Mouse (Mus musculus) midbrain, postnatal 0 days (tissue): ENCODE results near the gene Pla2r1. TPM values are rescaled to one million over a fixed set of nuclear protein-coding genes. Genes with fewer than 3 reads are reported as not detected.

Experiments
- ATAC-seq: fragments of 200-750 bp; cut with Nextera tagmentation; 2 replicates; pipeline ENCODE4 v1.8.0; 2017; ENCODE audit warnings: moderate number of reproducible peaks, mild to moderate bottlenecking, moderate TSS enrichment, moderate library complexity; ENCODE audit not compliant: low FRiP score
- DNase-seq: peaks from one replicate; pipeline ENCODE4 v3.0.0-alpha.2; 2015; ENCODE audit warnings: low spot score
- H3K27ac ChIP-seq: fragments of 300-500 bp; sonication (generic); 2 replicates; pipeline ENCODE4 v1.5.1; 2014; ENCODE audit warnings: low read depth, mild to moderate bottlenecking, low read length, mixed read lengths
- H3K27me3 ChIP-seq: fragments of 300-500 bp; sonication (generic); 2 replicates; pipeline ENCODE4 v1.6.1; 2014; ENCODE audit warnings: low read length, control low read depth, mixed read lengths; ENCODE audit not compliant: insufficient read depth
- H3K36me3 ChIP-seq: fragments of 300-500 bp; sonication (generic); 2 replicates; pipeline ENCODE4 v1.6.1; 2014; ENCODE audit warnings: low read length, control low read depth, mixed read lengths; ENCODE audit not compliant: insufficient read depth
- H3K4me1 ChIP-seq: fragments of 300-500 bp; sonication (generic); 2 replicates; pipeline ENCODE4 v1.6.1; 2014; ENCODE audit warnings: mild to moderate bottlenecking, control low read depth, antibody characterized with exemption, low read length, mixed read lengths; ENCODE audit not compliant: insufficient read depth
- H3K4me2 ChIP-seq: fragments of 300-500 bp; sonication (generic); 2 replicates; pipeline ENCODE4 v1.6.1; 2014; ENCODE audit warnings: low read depth, mild to moderate bottlenecking, low read length, mixed read lengths; ENCODE audit not compliant: poor library complexity, severe bottlenecking
- H3K4me3 ChIP-seq: fragments of 300-500 bp; sonication (generic); 2 replicates; pipeline ENCODE4 v1.5.1; 2014; ENCODE audit warnings: low read depth, mild to moderate bottlenecking, low read length, moderate library complexity
- H3K9ac ChIP-seq: fragments of 300-500 bp; sonication (generic); replicated peaks from 2 replicates; pipeline ENCODE4 v1.6.1; 2014; ENCODE audit warnings: mild to moderate bottlenecking, low read length, moderate library complexity, mixed read lengths; ENCODE audit not compliant: poor library complexity, severe bottlenecking
- H3K9me3 ChIP-seq: fragments of 300-500 bp; sonication (generic); 2 replicates; pipeline ENCODE4 v1.6.1; 2016; ENCODE audit warnings: low read length, control low read depth
- CTCF ChIP-seq: IDR thresholded peaks from 2 replicates; pipeline ENCODE4 v1.5.1; 2016; ENCODE audit warnings: antibody characterized with exemption, mild to moderate bottlenecking
- WGBS: fragments of 180-500 bp; shearing (Covaris S2); extraction: QIAGEN DNeasy Blood & Tissue Kit; methylation state at CpG from one replicate; pipeline ENCODE4 v1.1.7; 2014; 5-methylcytosine and 5-hydroxymethylcytosine counted together
- polyA plus RNA-seq: library from polyadenylated mRNA; unstranded; fragments of >200 nt; fragmentation: Nextera tagmentation; extraction: Ambion mirVana; gene quantifications from 2 replicates; pipeline ENCODE4 v1.2.1, GENCODE M21; 2015
- total RNA-seq: library from RNA; depleted of rRNA; stranded (reverse); fragments of >200 nt; gene quantifications from 2 replicates; pipeline ENCODE4 v1.2.3, GENCODE M21; 2014

Pla2r1 gene
- total and polyA plus RNA-seq, 2 experiments from 2014 or later = 0.16 to 0.28 TPM

- Histone ChIP-seq H3K4me2 (no peak overlapping the region), H3K36me3 (no peaks in the 10 kb centered on the region), H3K9ac (no peak overlapping the region), H3K4me3 (no peak overlapping the region), H3K27ac (no peak overlapping the region), H3K4me1 (no peaks in the 10 kb centered on the region), H3K27me3 (no peaks in the 10 kb centered on the region), H3K9me3 (no peaks in the 10 kb centered on the region)
- DNase-seq = no peak
- ATAC-seq = no peak
- 56% methylated on average over 6 of the region's 6 CpGs for WGBS
- no peak for TF ChIP-seq CTCF
These were observed 143.9 kb downstream of the Pla2r1 start for GRCm38 (mm10) chr2:60409194-60409593.

GRCm38 (mm10) chr2:60407387-60407786 lies 145.7 kb downstream of the Pla2r1 start:
- H3K4me2 ChIP-seq = no peak overlapping the region
- H3K36me3 ChIP-seq = no peaks in the 10 kb centered on the region
- H3K4me1 ChIP-seq = no peaks in the 10 kb centered on the region
- 92% methylated on average over 2 of the region's 2 CpGs for WGBS
- no peak for ATAC-seq
- no peaks in the 10 kb centered on the region for H3K27me3 ChIP-seq
- DNase-seq = no peak
- H3K27ac ChIP-seq = no peak overlapping the region
- no peak overlapping the region for H3K4me3 ChIP-seq
- no peaks in the 10 kb centered on the region for H3K9me3 ChIP-seq
- H3K9ac ChIP-seq = no peak overlapping the region
- TF ChIP-seq CTCF = no peak

GRCm38 (mm10) chr2:60405431-60405830 lies 147.7 kb downstream of the Pla2r1 start:
- no peak for TF ChIP-seq CTCF
- H3K9me3 ChIP-seq = no peaks in the 10 kb centered on the region
- H3K4me3 ChIP-seq = no peak overlapping the region
- no peak overlapping the region for H3K27ac ChIP-seq
- H3K36me3 ChIP-seq = no peaks in the 10 kb centered on the region
- ATAC-seq (no peak), DNase-seq (no peak)
- H3K4me1 ChIP-seq = no peaks in the 10 kb centered on the region
- no peaks in the 10 kb centered on the region for H3K27me3 ChIP-seq
- 95% methylated on average over 5 of the region's 5 CpGs for WGBS
- H3K9ac ChIP-seq = no peak overlapping the region
- no peak overlapping the region for H3K4me2 ChIP-seq

- Histone ChIP-seq H3K27me3 (no peaks in the 10 kb centered on the region), H3K9ac (no peak overlapping the region), H3K27ac (no peak overlapping the region), H3K4me3 (no peak overlapping the region), H3K4me1 (no peaks in the 10 kb centered on the region), H3K9me3 (no peaks in the 10 kb centered on the region), H3K4me2 (no peak overlapping the region), H3K36me3 (no peaks in the 10 kb centered on the region)
- WGBS = 93% methylated on average over 7 of the region's 7 CpGs
- no peak for TF ChIP-seq CTCF
- DNase-seq (no peak), ATAC-seq (no peak)
These were observed 148.3 kb downstream of the Pla2r1 start for GRCm38 (mm10) chr2:60404763-60405162.

GRCm38 (mm10) chr2:60401694-60402093 lies 151.4 kb downstream of the Pla2r1 start:
- H3K27ac ChIP-seq = no peak overlapping the region
- DNase-seq = no peak
- no peak overlapping the region for H3K4me3 ChIP-seq
- ATAC-seq = no peak
- no peaks in the 10 kb centered on the region for H3K27me3 ChIP-seq
- no peaks in the 10 kb centered on the region for H3K9me3 ChIP-seq
- no peaks in the 10 kb centered on the region for H3K36me3 ChIP-seq
- TF ChIP-seq CTCF = no peak
- no peak overlapping the region for H3K9ac ChIP-seq
- no peaks in the 10 kb centered on the region for H3K4me1 ChIP-seq
- WGBS = 83% methylated on average over 5 of the region's 5 CpGs
- H3K4me2 ChIP-seq = no peak overlapping the region

- H3K9me3 ChIP-seq = no peaks in the 10 kb centered on the region
- WGBS = 74% methylated on average over 6 of the region's 6 CpGs
- no peak for ATAC-seq
- no peak for DNase-seq
- no peak overlapping the region for H3K4me3 ChIP-seq
- no peaks in the 10 kb centered on the region for H3K4me1 ChIP-seq
- H3K27ac ChIP-seq = no peak overlapping the region
- no peak overlapping the region for H3K4me2 ChIP-seq
- H3K36me3 ChIP-seq = no peaks in the 10 kb centered on the region
- H3K27me3 ChIP-seq = no peaks in the 10 kb centered on the region
- TF ChIP-seq CTCF = no peak
- no peak overlapping the region for H3K9ac ChIP-seq
These were observed 159.3 kb downstream of the Pla2r1 start for GRCm38 (mm10) chr2:60393786-60394185.
